Mouse (Mus musculus): ENCODE results near the gene Cfap298. TPM values are rescaled to one million over a fixed set of nuclear protein-coding genes. Genes with fewer than 3 reads are reported as not detected.

Cfap298 gene
- polyA plus RNA-seq (2015; fragmentation: Nextera tagmentation; extraction: Ambion mirVana), result 43.3 and 47.0 TPM in 2 replicates

DNA sequence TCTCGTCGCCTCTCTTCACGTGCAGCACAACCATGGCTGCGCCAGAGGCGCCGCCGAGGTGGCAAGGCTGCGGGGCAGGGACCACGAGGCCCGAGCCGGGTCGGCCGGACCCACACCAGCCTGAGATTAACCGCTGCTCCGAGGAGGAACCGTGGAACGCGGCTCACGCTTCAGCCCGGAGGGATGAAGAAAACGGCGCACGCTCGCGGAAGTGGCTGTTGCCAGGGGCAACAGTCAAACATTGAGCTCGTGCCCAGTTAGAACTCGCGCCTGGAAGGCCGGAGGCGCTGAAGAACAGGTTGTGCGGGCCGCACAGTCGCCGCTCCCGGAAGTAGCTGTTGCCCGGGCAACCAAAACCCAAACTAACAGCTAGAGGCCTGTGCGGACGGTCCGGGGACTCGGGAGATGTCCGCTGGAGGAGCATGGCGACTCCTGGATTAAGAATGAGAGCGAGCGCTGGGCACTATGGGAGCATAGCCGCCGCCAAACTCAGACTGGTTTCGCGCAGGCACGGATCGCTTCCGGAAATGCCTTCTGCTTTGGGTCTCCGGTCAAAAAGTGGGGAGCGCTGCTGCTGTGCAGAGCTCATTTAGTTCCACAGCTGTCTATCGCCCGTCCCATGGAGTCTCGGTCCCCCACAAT is at the start of gene Cfap298:
Cfap298 (minus strand) TSS at position 428 of the 642 bp plus-strand sequence.
- Histone ChIP-seq H3K27me3 (no peaks in the 10 kb centered on the region), H3K9ac (replicated peaks) (peak within 1 kb of the TSS; percentile 87), H3K4me2 (replicated peaks) (peak within 1 kb of the TSS; percentile 81), H3K9me3 (no peaks in the 10 kb centered on the region), H3K4me1 (replicated peaks) (peaks cover 15% of the 10 kb centered on the region), H3K27ac (peak within 1 kb of the TSS; percentile 92), H3K4me3 (replicated peaks) (peak within 1 kb of the TSS; percentile 88), H3K36me3 (peaks cover 25% of the 10 kb centered on the region)
- WGBS, result under 1% methylated on average over 56 of the region's 56 CpGs
- ATAC-seq, result peak; percentile 98

DNA sequence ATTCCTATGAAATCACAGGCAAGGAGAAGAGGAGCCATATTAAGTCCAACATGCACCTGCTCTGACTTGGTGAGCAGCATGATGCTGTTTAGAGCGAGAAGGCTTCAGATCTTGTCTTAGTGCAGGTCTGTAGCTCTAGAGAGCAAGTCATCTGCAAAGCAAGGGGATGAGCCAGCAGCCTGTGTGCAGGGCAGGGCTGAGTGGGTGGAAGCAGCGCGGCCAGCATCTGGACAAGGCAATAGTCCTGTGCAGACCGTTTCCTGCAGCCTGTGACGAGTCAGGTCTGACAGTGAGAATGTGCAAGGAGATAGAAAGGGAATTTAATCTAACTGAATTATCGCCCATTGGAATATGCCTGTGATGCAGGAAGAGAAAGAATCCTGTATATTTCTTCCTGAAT is 36.1 kb upstream of the Cfap298 start:
- no peak overlapping the region for H3K4me2 ChIP-seq (replicated peaks)
- H3K27me3 ChIP-seq, result no peaks in the 10 kb centered on the region
- peaks cover 49% of the 10 kb centered on the region for H3K36me3 ChIP-seq
- H3K27ac ChIP-seq, result no peak overlapping the region
- no peak for ATAC-seq
- H3K4me3 ChIP-seq (replicated peaks), result no peak overlapping the region
- H3K4me1 ChIP-seq (replicated peaks), result no peaks in the 10 kb centered on the region
- 94% methylated on average over 6 of the region's 6 CpGs for WGBS
- no peak overlapping the region for H3K9ac ChIP-seq (replicated peaks)
- no peaks in the 10 kb centered on the region for H3K9me3 ChIP-seq

DNA sequence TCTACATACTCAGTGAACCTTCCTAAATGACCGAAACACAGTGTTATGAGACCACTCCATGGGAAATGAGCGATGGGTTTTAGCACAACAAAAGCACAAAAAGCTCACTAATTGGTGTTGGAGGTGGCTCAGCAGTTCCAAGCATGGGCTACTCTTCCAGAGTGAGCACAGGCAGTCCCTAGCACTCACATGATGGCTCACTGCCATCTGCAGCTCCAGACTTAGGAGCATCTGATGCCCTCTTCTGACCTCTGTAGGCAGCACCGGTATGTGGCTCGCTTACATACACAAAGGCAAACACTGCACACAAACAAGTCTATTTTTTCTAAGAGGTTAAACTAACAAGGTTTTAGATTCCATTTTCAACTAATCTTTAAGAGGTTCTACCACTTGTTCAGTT is 31.3 kb upstream of the Cfap298 start:
- Histone ChIP-seq H3K27ac (no peak overlapping the region), H3K4me3 (replicated peaks) (no peak overlapping the region), H3K4me2 (replicated peaks) (no peak overlapping the region), H3K9me3 (no peaks in the 10 kb centered on the region), H3K9ac (replicated peaks) (no peak overlapping the region), H3K36me3 (peaks cover 65% of the 10 kb centered on the region), H3K27me3 (no peaks in the 10 kb centered on the region), H3K4me1 (replicated peaks) (no peaks in the 10 kb centered on the region)
- no peak for ATAC-seq
- 85% methylated on average over 4 of the region's 4 CpGs for WGBS

DNA sequence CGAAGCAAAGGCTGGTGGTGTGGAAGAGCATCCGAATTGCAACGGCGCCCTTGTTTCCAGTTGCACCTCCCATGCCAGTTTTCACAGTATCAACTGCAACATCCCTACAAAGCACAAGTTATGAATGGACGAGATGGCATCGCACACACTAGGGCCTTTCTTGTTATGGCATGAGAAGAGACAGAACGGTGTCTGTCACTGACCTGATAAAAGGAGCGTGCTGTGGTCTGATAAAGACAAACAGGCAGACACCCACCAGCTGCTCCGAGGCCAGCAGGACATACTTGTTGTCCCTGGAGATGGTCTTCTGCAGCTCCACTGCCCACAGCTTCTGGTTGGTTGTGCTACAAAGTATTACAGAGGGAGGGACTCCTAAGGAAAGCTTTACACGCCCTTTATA is 29.4 kb upstream of the Cfap298 start:
- ATAC-seq, result no peak
- 93% methylated on average over 10 of the region's 10 CpGs for WGBS
- Histone ChIP-seq H3K27ac (no peak overlapping the region), H3K27me3 (no peaks in the 10 kb centered on the region), H3K36me3 (peaks cover 60% of the 10 kb centered on the region), H3K4me2 (replicated peaks) (no peak overlapping the region), H3K9me3 (no peaks in the 10 kb centered on the region), H3K4me3 (replicated peaks) (no peak overlapping the region), H3K9ac (replicated peaks) (no peak overlapping the region), H3K4me1 (replicated peaks) (no peaks in the 10 kb centered on the region)

DNA sequence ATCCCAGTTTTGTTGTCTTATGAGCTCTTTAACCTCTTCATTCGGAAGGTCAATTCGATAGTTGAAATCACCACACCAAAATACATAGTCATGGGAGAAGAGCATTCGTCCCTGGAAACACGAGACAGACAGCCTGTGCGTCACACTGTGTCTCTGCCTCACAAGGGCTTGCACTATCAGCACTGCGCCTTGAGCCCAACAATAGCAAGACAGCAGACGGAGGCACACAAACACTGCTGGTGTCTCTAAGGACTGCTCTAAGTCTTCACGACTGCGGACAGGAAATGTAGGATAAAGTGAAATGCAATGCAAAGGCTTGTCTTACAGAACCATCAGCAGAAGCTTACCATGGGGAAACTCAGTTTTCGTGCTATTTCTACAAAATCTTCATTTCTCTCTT is 29.0 kb upstream of the Cfap298 start:
- 88% methylated on average over 10 of the region's 10 CpGs for WGBS
- Histone ChIP-seq H3K9me3 (no peaks in the 10 kb centered on the region), H3K4me1 (replicated peaks) (no peaks in the 10 kb centered on the region), H3K4me2 (replicated peaks) (no peak overlapping the region), H3K27me3 (no peaks in the 10 kb centered on the region), H3K36me3 (peaks cover 59% of the 10 kb centered on the region), H3K27ac (no peak overlapping the region), H3K9ac (replicated peaks) (no peak overlapping the region), H3K4me3 (replicated peaks) (no peak overlapping the region)
- no peak for ATAC-seq

DNA sequence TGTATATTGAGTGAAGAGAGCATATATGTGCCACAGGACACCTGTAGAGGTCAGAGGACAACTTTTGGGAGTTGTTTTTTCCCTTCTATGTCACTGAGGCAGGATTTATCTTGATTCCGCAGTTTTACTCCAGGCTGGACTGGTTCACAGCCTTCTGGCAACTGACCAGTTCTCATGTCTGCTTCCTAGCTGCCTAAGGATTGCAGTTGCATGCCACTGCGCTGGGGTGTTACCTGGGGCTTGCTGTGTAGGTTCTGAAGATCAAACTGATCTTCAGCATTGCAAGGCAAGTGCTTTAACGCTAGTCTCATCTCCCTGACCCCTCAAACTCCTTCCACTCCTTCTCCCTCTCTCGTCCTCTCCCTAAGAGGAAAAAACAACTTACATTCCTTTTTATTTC is 28.3 kb upstream of the Cfap298 start:
- no peaks in the 10 kb centered on the region for H3K4me1 ChIP-seq (replicated peaks)
- ATAC-seq, result no peak
- H3K9me3 ChIP-seq, result no peaks in the 10 kb centered on the region
- no peaks in the 10 kb centered on the region for H3K27me3 ChIP-seq
- no peak overlapping the region for H3K27ac ChIP-seq
- WGBS, result 98% methylated on average over 4 of the region's 4 CpGs
- H3K4me3 ChIP-seq (replicated peaks), result no peak overlapping the region
- no peak overlapping the region for H3K9ac ChIP-seq (replicated peaks)
- peaks cover 61% of the 10 kb centered on the region for H3K36me3 ChIP-seq
- H3K4me2 ChIP-seq (replicated peaks), result no peak overlapping the region

DNA sequence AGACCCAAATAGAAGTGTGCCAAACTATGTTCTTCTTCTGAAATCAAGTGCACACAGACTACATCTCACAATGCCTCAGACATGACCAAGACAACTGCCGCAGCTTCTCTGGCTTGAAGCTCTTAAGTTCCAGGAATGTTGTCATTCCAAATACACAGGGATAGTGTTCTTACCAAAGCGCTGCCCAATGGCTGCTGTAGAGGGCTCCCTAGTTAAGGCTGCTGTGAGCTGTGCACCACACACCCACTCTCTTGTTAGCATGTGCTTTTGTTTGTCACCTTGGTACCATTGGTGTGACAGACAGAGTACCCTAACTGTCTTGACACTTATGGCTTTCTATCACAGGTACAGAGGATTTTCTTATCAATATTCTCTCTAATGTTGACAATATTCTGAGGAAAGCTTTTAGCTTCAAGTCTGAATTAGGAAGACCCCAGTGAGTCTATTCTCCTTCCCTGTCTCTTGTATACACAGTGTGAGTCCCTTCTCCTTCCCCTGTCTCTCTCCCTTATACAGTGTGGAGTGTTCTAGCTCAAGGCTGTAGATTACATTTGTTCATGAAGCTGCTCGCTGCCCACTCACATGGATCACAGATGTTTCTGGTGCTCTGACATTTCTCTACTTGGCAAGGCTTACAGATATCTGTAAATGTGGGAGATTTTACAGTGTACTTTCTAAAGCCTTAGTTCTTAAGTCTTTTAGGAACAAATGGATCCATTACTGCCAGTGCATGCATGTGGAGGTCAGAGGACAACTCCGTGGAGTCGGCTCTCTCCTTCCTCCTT is 23.6 kb upstream of the Cfap298 start:
- Histone ChIP-seq H3K9ac (replicated peaks) (no peak overlapping the region), H3K4me1 (replicated peaks) (no peaks in the 10 kb centered on the region), H3K27me3 (no peaks in the 10 kb centered on the region), H3K27ac (no peak overlapping the region), H3K9me3 (no peaks in the 10 kb centered on the region), H3K4me2 (replicated peaks) (no peak overlapping the region), H3K4me3 (replicated peaks) (no peak overlapping the region), H3K36me3 (peaks cover 70% of the 10 kb centered on the region)
- 89% methylated on average over 5 of the region's 5 CpGs for WGBS
- ATAC-seq, result no peak

DNA sequence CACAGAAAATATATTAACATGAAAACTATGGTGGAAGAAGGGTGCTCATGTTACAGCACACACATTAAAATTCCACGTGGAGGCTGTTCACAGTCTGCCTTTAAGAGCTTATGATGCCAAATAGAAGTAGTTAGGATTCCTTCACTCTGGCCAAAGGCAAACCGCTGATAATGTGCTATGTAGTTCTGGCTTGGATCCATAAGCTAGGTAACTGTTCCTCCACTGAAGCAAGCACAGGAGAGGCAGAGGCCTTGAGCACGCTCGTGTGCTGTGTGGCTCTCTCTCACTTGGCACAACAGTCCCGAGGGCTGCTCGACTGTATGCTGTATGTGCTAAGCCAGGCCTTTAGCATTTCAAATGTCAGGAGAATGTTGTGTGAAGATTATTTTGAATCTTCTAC is 20.6 kb upstream of the Cfap298 start:
- Histone ChIP-seq H3K4me2 (replicated peaks) (no peak overlapping the region), H3K4me3 (replicated peaks) (no peak overlapping the region), H3K36me3 (peaks cover 87% of the 10 kb centered on the region), H3K4me1 (replicated peaks) (no peaks in the 10 kb centered on the region), H3K27me3 (no peaks in the 10 kb centered on the region), H3K9me3 (no peaks in the 10 kb centered on the region), H3K27ac (no peak overlapping the region), H3K9ac (replicated peaks) (no peak overlapping the region)
- 89% methylated on average over 6 of the region's 6 CpGs for WGBS
- no peak for ATAC-seq

DNA sequence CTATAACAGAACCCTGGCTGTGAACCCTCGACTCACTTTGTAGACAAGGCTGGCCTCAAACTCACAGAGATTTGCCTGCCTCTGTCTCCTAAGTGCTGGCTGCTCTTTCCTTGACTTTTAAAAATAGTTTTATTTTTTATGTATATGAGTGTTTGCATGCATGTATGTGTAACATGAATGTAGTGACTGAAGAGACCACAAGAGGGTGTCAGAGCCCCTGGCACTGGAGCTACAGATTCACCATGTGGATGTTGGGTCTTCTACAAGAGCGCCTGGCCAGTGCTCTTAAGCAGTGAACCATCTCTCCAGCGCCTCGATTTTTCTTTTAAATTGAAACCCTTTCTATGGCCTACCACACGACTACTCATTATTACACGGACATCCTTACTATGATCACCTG is 18.9 kb upstream of the Cfap298 start:
- Histone ChIP-seq H3K4me3 (replicated peaks) (no peak overlapping the region), H3K27ac (no peak overlapping the region), H3K27me3 (no peaks in the 10 kb centered on the region), H3K9ac (replicated peaks) (no peak overlapping the region), H3K36me3 (peaks cover 82% of the 10 kb centered on the region), H3K4me1 (replicated peaks) (no peaks in the 10 kb centered on the region), H3K9me3 (no peaks in the 10 kb centered on the region), H3K4me2 (replicated peaks) (no peak overlapping the region)
- ATAC-seq, result no peak
- WGBS, result 96% methylated on average over 6 of the region's 6 CpGs

DNA sequence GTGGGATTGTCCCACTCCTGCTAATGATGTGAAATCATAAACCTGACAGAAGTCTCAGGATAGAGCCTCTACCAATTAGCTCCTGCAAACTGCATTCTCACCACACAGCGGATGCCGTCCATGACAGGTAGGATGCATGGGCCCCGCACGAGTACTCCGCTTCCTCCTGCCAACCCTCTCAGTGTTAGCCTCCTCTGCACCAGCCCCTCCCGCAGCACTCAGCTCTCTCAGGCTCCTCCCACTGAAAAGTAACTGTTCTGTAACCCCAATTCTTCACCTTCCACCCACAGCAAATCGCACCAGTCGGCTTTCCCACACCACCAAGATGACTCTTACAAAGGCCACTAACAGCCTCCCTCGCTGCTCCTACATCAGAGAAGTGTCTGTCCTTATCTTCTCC is 18.2 kb upstream of the Cfap298 start:
- Histone ChIP-seq H3K4me2 (replicated peaks) (no peak overlapping the region), H3K4me1 (replicated peaks) (no peaks in the 10 kb centered on the region), H3K9ac (replicated peaks) (no peak overlapping the region), H3K27ac (no peak overlapping the region), H3K9me3 (no peaks in the 10 kb centered on the region), H3K27me3 (no peaks in the 10 kb centered on the region), H3K4me3 (replicated peaks) (no peak overlapping the region), H3K36me3 (peaks cover 76% of the 10 kb centered on the region)
- no peak for ATAC-seq
- WGBS, result 91% methylated on average over 9 of the region's 9 CpGs

DNA sequence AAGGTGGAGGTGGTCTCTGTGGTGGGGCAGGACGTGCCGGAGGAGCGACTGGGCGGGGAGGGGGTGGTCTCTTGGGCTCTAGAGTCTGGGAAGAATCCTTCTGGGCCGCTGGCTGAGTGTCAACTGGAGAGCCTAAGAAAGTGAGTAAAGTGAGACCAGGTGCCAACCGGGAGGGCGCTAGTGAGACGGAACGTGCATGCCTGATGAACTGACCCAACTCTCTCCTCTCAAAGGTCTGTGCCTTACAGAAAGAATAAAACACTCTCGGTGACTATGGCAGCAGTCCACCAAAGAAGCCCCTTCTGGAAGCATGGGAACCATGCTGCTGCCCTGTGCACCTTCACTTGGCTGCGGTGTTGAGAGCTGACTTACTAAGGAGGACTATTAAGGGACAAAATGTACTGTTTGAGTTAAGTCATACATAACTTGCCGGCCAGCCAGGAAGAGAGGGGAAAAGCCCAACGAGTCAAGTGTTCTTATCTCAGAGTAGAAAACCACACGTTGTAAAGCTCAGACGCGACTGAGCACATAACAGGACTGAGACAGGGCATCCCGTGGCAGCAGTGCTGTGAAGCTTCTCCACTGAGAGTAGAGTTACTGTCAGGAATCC is 15.5 kb upstream of the Cfap298 start:
- Histone ChIP-seq H3K9ac (replicated peaks) (no peak overlapping the region), H3K4me3 (replicated peaks) (no peak overlapping the region), H3K36me3 (peaks cover 71% of the 10 kb centered on the region), H3K27ac (no peak overlapping the region), H3K4me1 (replicated peaks) (no peaks in the 10 kb centered on the region), H3K4me2 (replicated peaks) (no peak overlapping the region), H3K27me3 (no peaks in the 10 kb centered on the region), H3K9me3 (no peaks in the 10 kb centered on the region)
- WGBS, result 61% methylated on average over 17 of the region's 17 CpGs
- no peak for ATAC-seq

DNA sequence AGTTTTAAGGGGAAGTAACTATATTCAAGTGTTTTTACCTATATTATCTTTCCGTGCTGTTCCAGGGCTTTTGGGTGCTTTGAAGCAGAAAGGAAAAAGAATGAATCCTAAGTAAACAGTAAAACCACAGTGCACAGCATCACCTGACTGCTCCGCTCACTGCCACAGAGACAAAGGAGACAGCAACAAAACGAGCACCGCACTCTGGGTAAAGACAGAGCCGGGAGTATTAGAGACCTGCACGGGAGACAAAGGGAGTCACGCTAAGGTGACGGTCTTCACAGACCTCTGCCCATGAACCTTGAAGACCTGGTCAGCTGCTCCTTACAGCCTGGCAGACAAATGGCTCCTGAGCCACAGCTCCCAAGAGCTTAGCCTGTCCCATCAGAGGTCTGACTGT is 12.1 kb upstream of the Cfap298 start:
- Histone ChIP-seq H3K9ac (replicated peaks) (no peak overlapping the region), H3K9me3 (no peaks in the 10 kb centered on the region), H3K27ac (no peak overlapping the region), H3K4me1 (replicated peaks) (no peaks in the 10 kb centered on the region), H3K27me3 (no peaks in the 10 kb centered on the region), H3K36me3 (peaks cover 69% of the 10 kb centered on the region), H3K4me2 (replicated peaks) (no peak overlapping the region), H3K4me3 (replicated peaks) (no peak overlapping the region)
- no peak for ATAC-seq
- 77% methylated on average over 8 of the region's 8 CpGs for WGBS
